Mouse (Mus musculus): Measurements from ENCODE around the gene Ppp2r1a.

- TF ChIP-seq MYOG (IDR thresholded peaks at IDR 0.05; ENCODE audit: control insufficient read depth, extremely low read depth, insufficient read length) (no peak), CTCF (IDR thresholded peaks at IDR 0.05; ENCODE audit: control insufficient read depth, insufficient read depth, insufficient read length) (no peak), USF1 (IDR thresholded peaks at IDR 0.05; ENCODE audit: low read depth) (no peak), MAX (IDR thresholded peaks at IDR 0.05) (no peak), CEBPB (IDR thresholded peaks at IDR 0.05; ENCODE audit: low read depth) (no peak), MYOD1 (IDR thresholded peaks at IDR 0.05; ENCODE audit: control insufficient read depth, insufficient read length, low read depth) (no peak)
Observed at GRCm38 (mm10) chr17:21009726-21010125, 64.6 kb downstream of the Ppp2r1a start.

Data from C2C12 (cell line).